Mouse (Mus musculus): ENCODE measurements around the gene Ip6k1.

Ip6k1 gene

GRCm38 (mm10) chr9:108001922-108002770 lies at the start of gene Ip6k1:
TSS of gene Ip6k1 (plus strand) at chr9:108002501.
- DNase-seq (ENCODE audit: low spot score), result peak; percentile 100

GRCm38 (mm10) chr9:107955613-107956289 lies 46.5 kb upstream of the Ip6k1 start:
- no peak for DNase-seq (ENCODE audit: low spot score)

DNA sequence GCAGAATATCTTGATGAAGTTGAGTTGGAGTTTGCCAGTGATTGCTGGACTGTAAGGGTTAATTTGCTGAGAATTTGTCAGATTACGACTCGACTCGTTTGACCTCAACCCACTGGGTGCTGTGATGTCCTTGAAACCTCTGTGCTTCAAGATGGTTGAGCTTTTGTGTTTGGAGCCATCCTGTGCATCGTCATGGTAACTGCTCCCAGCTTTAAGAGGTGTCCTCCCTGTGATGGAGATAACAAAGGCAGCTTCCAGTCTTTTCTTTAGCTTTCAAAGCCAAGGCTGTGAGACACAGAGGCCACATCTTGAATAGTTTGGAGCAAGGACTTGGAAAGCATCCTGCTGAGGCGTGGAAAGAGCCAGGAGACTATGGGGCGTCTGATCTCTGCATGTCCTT lies 45.2 kb upstream of the Ip6k1 start:
- DNase-seq (ENCODE audit: low spot score), result no peak

GRCm38 (mm10) chr9:107959896-107960295 lies 42.4 kb upstream of the Ip6k1 start:
- DNase-seq (ENCODE audit: low spot score), result no peak

DNA sequence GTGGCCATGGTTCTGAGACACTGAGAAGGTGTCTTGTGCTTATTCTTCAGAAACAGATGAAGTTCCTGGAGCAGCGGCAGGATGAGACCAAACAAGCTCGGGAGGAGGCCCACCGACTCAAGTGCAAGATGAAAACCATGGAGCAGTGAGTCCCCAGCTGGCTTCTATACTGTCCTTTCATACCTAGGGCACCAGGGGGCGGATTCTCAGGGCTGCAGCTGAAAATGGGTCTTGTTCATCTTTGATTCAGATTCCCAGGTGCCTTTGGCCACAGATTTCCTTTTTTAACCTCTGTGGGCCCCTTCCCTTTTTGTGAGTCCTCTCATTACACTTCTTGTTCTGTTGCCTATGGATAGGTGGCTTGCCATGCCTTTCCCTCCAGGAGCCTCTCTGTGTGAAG lies 41.4 kb upstream of the Ip6k1 start:
- no peak for DNase-seq (ENCODE audit: low spot score)

- DNase-seq (ENCODE audit: low spot score), result no peak
Measured at GRCm38 (mm10) chr9:107961351-107961762, 40.9 kb upstream of the Ip6k1 start.

GRCm38 (mm10) chr9:107961881-107962280 lies 40.4 kb upstream of the Ip6k1 start:
- DNase-seq (ENCODE audit: low spot score), result no peak

- no peak for DNase-seq (ENCODE audit: low spot score)
Measured at GRCm38 (mm10) chr9:107962916-107963315, 39.4 kb upstream of the Ip6k1 start.

- DNase-seq (ENCODE audit: low spot score), result peak; percentile 93
Measured at GRCm38 (mm10) chr9:107963700-107964099, 38.6 kb upstream of the Ip6k1 start.

- DNase-seq (ENCODE audit: low spot score), result no peak
Measured at GRCm38 (mm10) chr9:107964681-107965080, 37.6 kb upstream of the Ip6k1 start.

DNA sequence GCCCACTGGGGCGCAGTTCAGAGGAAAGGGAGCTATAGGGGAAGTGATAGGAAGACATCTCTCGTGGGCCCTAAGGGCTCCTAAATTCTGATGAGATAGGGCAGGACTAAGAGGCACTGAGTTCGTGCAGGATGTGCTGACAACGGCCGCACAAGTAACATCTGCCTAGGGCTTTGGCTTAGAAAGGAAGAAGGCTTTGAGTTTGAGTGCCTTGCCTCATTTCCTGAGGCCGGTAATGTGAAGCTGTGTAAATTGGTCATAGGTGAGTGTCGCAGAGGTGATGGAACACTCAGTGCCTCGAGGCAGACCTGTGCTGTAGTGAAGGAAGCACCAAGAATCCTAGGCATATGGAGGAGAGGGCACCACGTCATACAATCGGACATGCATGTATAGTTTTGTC lies 35.6 kb upstream of the Ip6k1 start:
- DNase-seq (ENCODE audit: low spot score), result no peak

GRCm38 (mm10) chr9:107967437-107967836 lies 34.9 kb upstream of the Ip6k1 start:
- no peak for DNase-seq (ENCODE audit: low spot score)

- no peak for DNase-seq (ENCODE audit: low spot score)
Measured at GRCm38 (mm10) chr9:107968531-107968930, 33.8 kb upstream of the Ip6k1 start.

DNA sequence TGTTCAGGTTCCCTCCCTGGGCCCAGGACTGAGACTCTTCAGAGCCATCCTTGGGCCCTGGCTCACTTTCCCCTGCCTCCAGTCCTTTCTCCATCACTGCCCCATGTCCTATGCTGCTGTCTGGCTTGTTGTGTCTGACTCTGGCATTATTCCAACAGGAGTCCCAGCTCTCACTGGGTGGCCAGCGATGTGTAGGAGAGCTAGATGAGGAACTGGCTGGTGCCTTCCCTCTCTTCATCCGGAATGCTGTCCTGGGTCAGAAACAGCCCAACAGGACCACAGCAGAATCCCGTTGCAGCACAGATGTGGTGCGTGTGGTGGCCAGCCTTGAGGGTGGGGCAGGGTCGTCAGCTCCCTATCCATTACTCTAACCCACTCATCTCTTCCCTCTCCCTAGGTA lies 32.0 kb upstream of the Ip6k1 start:
- no peak for DNase-seq (ENCODE audit: low spot score)

- DNase-seq (ENCODE audit: low spot score), result no peak
Measured at GRCm38 (mm10) chr9:107971690-107972541, 30.4 kb upstream of the Ip6k1 start.

GRCm38 (mm10) chr9:107974491-107975171 lies 27.7 kb upstream of the Ip6k1 start:
- no peak for DNase-seq (ENCODE audit: low spot score)

DNA sequence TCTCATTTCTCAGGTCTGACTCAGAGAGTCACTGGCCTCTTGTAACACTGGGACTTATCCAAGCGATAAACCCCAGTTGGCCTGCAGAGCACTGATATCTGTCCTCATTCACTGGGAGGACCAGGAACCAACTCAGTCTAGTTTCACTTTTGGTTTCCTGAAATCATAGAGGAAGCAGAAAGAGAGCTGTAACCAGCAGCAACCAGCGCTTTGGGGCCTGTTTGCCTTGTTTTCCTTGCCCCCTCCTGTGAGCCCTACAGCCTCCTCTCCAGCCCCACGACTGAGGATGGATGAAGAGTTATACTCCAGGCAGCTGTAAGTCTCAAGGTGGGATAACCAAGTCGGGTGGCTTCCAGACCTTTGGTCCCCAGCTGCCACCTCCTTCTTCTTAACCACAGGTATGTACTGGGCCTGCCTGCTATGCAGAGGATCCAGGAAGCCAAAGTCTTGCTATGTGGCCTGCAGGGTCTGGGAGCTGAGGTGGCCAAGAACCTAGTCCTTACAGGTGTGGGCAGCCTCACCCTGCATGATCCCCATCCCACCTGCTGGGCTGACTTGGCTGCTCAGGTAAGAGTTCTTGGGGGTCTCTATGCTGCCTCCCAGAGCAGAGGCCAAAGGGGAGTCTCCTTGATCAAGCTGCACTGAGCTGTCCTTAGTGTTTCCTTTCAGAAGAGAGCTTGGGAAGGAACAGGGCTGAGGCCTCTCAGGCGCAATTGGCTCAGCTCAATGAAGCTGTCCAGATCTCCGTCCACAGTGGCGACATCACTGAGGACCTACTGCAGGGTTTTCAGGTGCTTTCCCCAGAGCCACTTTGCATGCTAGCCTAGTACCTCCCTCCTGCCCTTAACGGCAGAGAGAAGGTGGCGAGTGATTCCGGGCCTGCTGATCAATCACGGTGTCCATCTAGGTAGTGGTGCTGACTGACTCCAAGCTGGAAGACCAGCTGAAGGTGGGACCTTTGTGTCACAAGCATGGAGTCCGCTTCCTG lies 26.6 kb upstream of the Ip6k1 start, which contains the start of gene Uba7:
TSS of gene Uba7 (plus strand) at position 107 of the 988 bp plus-strand sequence.
- no peak for DNase-seq (ENCODE audit: low spot score)

- no peak for DNase-seq (ENCODE audit: low spot score)
Measured at GRCm38 (mm10) chr9:107978815-107979214, 23.5 kb upstream of the Ip6k1 start.

- peak; percentile 23 for DNase-seq (ENCODE audit: low spot score)
Measured at GRCm38 (mm10) chr9:107981684-107982605, 20.4 kb upstream of the Ip6k1 start.
